Mouse (Mus musculus) sigmoid colon, adult 10 weeks (tissue): Measurements from ENCODE around the gene Gja3. TPM values are rescaled to one million over a fixed set of nuclear protein-coding genes. Genes with fewer than 3 reads are reported as not detected.

Experiments used
- polyA plus RNA-seq: library from polyadenylated mRNA; stranded (reverse); fragments of 350-450 nt; fragmentation: Illumina TruSeq; extraction: RNeasy Lipid Tissue Mini Kit (QIAGEN cat#74804); gene quantifications from one replicate; pipeline ENCODE4 v1.2.3, GENCODE M21; 2014; ENCODE audit warnings: low read depth, low replicate concordance

Gja3 gene
- polyA plus RNA-seq, result not detected

DNA sequence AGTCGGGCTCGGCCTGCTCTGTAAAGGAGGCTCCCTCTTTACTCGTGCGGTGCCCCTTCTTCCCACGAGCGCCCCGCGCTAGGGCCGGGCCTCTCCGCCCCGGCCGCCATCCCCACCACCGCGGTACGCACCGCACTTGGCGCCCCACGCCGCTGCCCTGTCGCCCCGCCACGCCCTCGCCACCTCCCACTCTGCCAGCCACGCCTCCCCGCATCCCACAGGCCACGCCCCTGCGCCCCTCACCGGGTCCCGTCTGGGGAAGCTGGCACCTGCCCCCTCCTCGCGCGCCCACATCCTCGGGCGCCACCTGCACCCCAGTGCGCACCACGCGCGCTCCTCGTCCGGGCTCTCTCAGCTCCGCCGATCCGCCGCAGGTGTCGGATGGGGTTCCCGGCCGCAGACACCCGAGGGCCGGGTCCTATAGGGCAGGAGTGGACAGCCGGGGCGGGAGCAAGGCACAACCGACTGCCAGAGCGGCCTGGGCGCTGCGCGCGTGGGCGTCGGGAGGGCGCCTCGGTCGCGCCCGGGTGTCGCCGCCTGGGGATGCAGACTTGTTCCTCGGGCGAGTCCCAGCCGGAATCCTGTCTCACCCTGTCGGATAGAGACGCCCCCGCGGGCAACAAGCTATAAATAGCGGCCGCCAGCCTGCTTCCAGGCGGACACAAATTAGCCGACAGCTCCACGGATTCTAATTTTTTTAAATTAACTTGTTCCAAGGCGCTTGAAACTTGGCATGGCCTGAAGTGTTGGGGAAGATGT is at the start of gene Gja3:
Gene Gja3, minus strand, starts transcription at position 538 of the 759 bp plus-strand sequence.

GRCm38 (mm10) chr14:57104106-57105023 is 46.5 kb upstream of the Gja3 start, which contains the start of gene Gjb2:
TSS of gene Gjb2 (minus strand) at chr14:57104702.

Other genes starting within 250 kb of the Gja3 start
- 227 TPM for gene Zmym5, start 246.4 kb downstream of the Gja3 start, polyA plus RNA-seq
- 216 TPM for gene Zmym2, start 171.4 kb downstream of the Gja3 start, polyA plus RNA-seq
- 8.7 TPM for gene Gjb2, start 46.6 kb upstream of the Gja3 start, polyA plus RNA-seq
- gene Gm4491, start 57.8 kb upstream of the Gja3 start, polyA plus RNA-seq, result not detected
- gene Gjb6, start 75.5 kb upstream of the Gja3 start, polyA plus RNA-seq, result not detected